Mouse (Mus musculus): ENCODE measurements around the gene S1pr4.

Gene S1pr4

DNA sequence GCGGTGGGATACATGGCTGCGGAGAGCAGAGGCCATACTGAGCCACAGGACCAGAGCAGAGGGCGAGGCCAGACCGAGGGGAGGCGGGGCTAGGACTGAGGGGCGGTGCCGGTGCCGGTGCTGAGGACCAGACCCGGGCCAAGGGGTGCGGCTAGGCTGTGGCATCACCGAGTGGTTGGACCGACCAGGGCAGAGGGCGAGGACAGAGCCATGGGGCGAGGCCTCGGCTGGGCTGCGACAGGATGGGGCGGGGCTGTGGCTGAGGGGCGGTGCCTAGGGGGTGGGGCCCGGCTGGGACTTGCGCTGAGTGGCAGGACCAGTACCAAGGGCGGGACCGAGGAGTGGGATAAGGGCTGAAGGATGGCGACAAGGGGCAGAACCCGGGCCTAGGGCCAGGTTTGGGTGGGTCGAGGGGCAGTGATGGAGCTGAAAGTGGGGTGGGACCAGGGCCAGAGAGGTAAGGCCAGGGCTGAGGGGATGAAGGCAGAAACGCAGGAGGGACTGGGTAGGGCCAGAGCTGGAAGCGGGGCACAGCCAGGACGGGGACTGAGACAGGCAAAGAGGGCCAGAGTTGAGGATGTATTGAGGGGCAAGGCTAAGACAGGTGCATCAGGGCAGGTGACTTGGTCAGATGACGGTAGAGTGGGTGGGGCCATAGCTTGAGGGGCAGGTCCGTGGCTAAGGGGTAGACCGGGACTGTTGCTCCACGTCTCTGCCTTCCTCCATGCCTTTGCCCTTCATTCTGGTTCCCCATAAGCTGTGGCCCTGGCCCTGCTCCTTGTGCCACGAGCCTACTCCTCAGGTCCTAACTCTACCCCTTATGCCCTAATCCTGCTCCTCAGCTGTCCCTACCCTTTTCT lies 35.3 kb downstream of the S1pr4 start:
- DNase-seq: no peak

- DNase-seq: no peak
Observed at GRCm38 (mm10) chr10:81463531-81463930, 36.4 kb downstream of the S1pr4 start.

- no peak for DNase-seq
Observed at GRCm38 (mm10) chr10:81462917-81463316, 37.0 kb downstream of the S1pr4 start.

GRCm38 (mm10) chr10:81462415-81462804 lies 37.5 kb downstream of the S1pr4 start:
- no peak for DNase-seq

- no peak for DNase-seq
Observed at GRCm38 (mm10) chr10:81461673-81462414, 38.1 kb downstream of the S1pr4 start.

- DNase-seq: no peak
Observed at GRCm38 (mm10) chr10:81460951-81461350, 39.0 kb downstream of the S1pr4 start.

- DNase-seq: no peak
Observed at GRCm38 (mm10) chr10:81460471-81460870, 39.5 kb downstream of the S1pr4 start.

DNA sequence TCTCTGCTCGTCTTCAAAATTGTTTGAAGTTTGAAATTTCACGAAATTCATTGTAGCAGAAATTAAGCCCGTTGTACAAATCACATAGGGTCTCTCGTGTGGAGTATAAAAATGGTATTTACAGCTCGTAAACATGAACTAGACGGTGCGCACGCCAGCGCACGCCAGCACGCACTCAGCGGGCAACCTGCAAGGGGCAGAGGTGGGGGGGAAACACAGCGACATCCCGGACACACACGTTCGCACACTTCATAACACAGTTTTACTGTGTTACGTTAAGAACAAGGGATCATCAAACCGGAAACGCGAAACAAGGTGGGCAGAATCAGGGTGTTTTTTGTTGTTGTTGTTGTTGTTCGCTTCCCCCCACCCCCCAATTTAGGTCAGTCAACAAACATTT lies 40.5 kb downstream of the S1pr4 start:
- no peak for DNase-seq

DNA sequence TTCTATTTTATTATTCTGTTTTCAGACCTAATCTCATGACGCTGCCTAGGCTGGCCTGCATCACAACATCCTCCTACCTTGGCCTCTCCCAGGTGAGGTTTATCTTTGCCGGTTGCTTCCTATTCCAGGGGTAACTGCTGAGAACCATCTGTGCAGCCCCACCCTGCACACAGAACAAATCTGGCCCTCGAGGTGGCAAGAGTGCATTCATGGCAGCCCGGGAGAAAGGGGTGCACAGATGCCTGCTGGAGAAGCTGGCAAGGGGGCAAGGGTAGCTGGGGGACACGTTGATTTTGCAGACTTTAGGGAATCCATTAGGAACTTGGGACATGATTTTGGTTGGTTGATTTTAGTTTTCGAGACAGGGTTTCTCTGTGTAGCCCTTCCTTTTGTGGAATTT lies 41.7 kb downstream of the S1pr4 start:
- no peak for DNase-seq

DNA sequence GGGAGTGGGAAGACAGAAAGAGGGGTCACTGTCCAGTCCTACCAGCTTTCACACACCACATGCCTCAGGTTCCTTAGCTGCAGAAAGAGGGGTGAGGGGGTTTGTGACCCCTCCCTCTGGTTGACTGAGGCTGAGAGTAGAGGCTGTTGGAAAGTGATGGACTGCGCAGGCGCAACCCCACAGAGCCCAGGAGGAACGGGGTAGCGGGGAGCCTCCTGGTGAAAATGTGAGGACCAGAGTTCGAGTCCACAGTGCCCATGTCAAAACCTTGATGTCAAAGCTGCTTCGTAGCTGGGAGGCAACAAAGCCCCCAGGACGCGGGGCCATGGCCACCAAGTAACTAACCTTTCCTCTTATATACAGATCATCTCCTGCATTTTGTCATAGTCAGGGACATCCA lies 42.3 kb downstream of the S1pr4 start:
- DNase-seq: no peak

DNA sequence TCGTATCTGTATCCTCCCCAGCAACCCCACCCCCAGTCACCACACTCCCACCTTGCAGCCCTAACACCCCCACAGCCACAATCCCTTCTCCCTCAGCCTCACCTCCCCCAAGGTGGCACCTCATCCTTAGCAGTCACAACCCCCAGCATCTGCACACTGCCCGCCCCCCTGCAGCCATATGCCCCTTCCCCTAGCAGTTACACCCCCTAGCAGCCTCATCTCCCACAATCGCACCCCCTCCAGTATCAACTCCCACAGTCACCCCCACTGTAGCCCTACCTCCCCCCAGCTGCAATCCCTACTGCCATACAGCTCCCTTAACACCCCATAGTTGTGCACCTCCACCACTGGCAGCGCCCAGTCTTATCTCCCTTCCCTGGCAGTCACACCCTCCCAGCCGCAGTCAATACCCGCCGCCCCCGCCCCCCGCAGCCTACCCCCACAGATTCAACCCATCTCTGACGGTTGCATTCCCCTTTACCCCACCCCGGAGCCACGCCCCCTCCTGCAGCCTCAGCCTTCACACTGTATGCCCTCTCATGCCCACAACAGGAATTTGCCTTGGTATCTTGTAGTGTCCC lies 42.9 kb downstream of the S1pr4 start:
- no peak for DNase-seq

DNA sequence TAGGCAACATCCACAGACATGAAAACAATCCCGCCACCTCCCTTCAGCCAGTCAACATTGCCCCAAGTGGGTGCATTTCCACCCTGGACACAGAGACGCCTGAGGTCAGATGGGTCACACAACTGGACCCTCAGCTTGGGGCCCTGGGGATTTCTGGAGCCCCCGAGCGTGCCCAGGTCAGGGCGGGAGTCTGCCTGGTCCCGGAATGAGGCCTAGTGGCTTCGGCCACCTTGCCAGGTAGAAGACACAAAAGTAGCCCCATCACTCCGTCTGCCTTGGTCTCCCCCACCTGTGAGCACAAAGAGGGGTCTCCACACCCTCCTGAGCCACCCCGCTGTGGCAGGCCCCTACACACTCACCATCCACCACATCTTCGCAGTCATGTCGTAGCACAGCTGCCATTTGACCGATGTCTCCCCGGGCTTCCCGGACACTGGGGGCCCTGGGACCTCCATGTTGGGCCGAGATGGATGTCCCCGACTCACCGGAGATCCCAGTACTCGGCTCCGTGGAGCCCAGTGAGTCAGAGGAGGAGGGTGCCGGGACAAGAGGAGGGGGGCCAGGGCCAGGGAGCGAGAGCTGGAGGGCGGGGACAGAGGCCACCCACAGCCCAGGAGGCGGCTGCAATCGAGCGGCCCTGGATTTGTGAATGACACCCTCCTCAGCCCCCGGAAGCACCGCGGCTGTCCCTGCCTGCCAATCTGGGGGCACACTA lies 44.6 kb downstream of the S1pr4 start, which contains the start of gene Nfic:
TSS of gene Nfic (minus strand) at position 455 of the 715 bp plus-strand sequence.
- no peak for DNase-seq

- no peak for DNase-seq
Observed at GRCm38 (mm10) chr10:81454106-81454505, 45.8 kb downstream of the S1pr4 start.

DNA sequence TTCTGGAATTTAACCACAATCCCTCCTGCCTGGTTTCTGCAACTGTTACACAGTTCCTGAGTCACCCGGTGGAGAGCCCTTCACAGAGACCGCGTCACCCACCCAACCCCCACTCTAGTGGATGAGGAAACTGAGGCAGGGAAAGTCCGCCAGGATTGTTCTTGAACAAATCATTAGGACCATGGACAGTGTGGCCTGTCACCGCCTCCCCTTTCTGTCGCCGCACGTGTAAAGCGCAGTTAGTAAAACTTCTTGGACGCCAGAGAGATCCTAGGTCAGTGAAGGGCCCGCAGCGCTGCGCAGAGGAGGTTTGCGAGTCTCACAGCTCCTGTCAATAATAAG lies 47.0 kb downstream of the S1pr4 start:
- DNase-seq: no peak

GRCm38 (mm10) chr10:81452237-81452946 lies 47.5 kb downstream of the S1pr4 start:
- DNase-seq: no peak

GRCm38 (mm10) chr10:81451365-81451745 lies 48.6 kb downstream of the S1pr4 start:
- no peak for DNase-seq

GRCm38 (mm10) chr10:81450641-81451364 lies 49.1 kb downstream of the S1pr4 start:
- DNase-seq: no peak

- DNase-seq: peak; percentile 91
Observed at GRCm38 (mm10) chr10:81450140-81450539, 49.8 kb downstream of the S1pr4 start.
